Mouse (Mus musculus) kidney, adult 11 months (tissue): ENCODE measurements around the gene Anapc7.

Source experiments
- DNase-seq: peaks from one replicate; pipeline ENCODE4 v3.0.0; 2022

The Anapc7 gene

DNA sequence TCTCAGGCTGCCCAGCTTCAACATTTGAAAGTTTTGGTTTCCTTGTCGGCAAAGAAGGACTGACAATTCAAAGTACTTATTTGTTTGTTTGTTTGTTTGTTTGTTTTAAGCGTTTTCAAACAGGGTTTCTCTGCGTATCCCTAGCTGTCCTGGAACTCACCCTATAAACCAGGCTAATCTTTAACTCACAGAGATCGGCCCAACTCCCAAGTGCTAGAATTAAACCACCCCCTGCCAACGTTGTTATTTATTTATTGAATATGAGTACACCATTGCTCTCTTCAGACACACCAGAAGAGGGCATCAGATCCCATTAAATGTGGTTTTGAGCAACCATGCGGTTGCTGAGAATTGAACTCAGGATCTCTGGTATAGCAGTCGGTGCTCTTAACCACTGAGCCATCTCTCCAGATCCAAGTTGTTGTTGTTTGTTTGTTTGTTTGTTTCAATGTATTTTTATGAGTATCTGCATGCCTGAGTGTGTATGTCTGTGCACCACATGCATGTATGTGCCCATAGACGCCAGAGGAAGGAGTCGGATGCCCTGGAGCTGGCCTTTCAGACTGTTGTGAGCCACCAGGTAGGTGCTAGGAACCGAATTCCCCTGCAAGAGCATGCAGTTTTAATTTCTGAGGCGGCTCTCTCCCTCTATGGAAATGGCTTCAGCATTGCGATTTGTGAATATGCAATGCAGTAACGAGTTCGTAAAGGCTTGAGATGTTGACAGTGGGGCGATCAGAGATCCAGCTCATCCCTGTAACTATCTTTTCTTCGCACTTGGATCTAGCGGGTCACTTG lies at the start of gene Anapc7:
Gene Anapc7, plus strand, starts transcription at position 423 of the 798 bp plus-strand sequence.
- peak; percentile 27 for DNase-seq

- peak; percentile 98 for DNase-seq
Observed at GRCm38 (mm10) chr5:122372192-122372769, 49.2 kb upstream of the Anapc7 start, which contains the start of gene Fam216a. Fam216a (minus strand) TSS chr5:122372364.

DNA sequence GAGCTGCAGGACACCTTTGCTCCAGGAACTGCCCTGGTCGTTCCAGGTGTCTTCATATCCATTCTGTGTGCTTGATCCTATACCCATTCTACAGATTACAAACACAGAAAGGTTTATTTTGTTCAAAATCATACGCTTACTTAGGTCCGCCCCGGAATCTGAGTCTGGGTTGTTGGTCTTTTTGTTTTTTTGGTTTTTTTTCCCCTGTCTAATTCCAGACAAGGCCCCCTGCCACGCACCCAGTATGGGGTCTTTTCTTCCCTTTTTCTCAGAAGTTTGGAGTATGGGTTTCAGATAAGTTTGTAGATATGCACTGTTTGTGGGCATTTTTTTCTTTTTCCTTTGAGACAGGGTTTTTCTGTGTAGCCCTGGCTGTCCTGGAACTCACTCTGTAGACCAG lies 48.6 kb upstream of the Anapc7 start:
- no peak for DNase-seq

GRCm38 (mm10) chr5:122377101-122377833 lies 44.2 kb upstream of the Anapc7 start:
- DNase-seq: no peak

DNA sequence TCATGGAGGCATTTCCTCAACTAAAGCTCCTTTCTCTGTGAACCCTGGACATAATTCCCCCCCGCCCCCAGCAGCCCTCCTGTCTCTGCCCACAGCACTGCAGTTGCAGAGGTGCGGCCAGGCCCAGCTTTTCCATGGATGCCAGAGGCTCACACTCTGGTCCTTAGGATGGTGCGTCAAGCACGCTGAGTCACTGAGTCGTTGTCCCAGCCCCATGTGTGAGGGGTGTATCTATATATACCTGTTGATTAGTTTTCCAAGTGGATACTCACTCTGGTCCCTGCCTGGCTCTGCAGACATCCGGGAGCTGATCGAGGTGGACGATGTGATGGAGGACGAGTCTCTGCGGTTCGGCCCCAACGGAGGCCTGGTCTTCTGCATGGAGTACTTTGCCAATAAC lies 43.3 kb upstream of the Anapc7 start:
- DNase-seq: no peak

- peak; percentile 65 for DNase-seq
Observed at GRCm38 (mm10) chr5:122379374-122380155, 41.9 kb upstream of the Anapc7 start.

DNA sequence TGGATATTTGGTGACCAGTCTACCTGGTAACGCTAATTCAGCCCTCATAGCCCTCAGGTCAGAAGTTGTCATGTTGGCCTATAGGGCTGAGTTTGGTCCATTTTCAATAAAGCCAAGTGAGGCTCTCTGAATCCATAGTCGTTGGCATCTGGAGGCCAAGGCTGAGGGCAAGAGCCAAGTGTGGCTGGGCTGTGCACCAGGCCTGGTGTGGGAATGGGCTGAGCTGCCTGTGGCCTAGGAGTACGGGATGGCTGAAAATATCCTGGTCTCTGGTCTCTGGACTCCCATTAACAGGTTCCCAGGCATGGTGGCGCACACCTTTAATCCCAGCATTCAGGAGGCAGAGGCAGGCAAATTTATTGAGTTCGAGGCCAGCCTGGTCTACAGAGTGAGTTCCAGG lies 31.5 kb upstream of the Anapc7 start:
- DNase-seq: no peak

GRCm38 (mm10) chr5:122390671-122391070 lies 30.8 kb upstream of the Anapc7 start:
- DNase-seq: no peak

DNA sequence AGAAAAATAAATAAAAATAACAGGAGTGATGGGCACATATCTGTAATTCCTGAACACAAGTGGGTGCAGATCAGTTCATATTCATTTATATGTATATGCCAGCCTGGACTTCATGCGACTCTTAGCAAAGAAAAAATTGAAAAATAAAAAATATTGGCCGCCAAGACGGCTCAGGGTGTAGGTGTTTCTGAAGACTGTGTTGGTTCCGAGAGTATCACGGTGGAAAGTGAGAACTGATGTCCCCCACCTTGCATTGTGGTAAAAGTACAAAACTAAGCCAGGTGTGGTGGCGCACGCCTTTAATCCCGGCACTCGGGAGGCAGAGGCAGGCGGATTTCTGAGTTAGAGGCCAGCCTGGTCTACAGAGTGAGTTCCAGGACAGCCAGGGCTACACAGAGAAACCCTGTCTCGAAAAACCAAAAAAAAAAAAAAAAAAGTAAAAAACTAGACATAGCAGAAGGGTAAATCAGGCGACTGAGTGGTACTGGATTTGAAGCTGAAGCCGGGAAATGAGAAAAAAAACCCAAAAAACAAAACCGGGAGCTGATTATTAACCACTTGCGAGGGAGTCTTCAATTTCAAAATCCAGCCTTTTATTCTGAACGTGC lies 30.2 kb upstream of the Anapc7 start:
- DNase-seq: no peak

GRCm38 (mm10) chr5:122391786-122392180 lies 29.7 kb upstream of the Anapc7 start, which contains the start of gene Arpc3:
Arpc3 (plus strand) TSS chr5:122391878.
- DNase-seq: peak; percentile 84

- DNase-seq: no peak
Observed at GRCm38 (mm10) chr5:122392227-122393004, 29.1 kb upstream of the Anapc7 start.

DNA sequence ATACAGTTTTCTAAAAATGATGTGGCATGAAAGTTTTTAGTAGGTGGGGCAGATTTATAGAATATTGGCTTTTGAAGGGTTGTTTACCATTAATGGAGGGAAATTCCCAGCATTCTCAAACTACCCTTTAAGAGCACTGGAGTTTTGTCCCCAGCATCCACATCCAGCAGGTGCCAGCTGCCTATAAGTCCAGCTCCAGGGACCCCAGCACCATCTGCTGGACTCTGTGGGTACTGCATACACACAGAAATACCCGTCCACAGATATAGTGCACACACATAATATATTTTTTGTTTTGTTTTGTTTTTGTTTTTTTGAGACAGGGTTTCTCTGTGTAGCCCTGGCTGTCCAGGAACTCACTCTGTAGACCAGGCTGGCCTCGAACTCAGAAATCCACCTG lies 27.6 kb upstream of the Anapc7 start:
- no peak for DNase-seq

GRCm38 (mm10) chr5:122396791-122397190 lies 24.7 kb upstream of the Anapc7 start:
- DNase-seq: peak; percentile 68

DNA sequence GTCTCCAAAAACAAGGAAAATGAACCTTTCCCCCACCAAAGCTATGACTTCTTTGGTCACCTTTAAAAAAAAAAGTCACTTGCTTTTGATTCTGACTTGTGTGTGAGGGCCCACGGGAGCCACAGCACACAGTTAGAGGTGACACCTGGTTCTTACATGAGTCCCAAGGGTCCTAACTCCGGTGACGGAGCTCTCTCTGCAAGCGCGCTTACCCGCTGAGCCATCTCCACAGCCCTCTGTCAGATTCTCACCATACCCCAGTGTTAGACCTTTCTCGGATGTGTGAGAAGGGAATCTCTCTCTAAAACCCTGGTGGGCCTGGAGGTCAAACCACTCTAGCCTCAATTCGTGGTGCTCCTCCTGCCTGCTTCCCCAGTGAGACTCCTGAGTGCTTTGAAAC lies 24.0 kb upstream of the Anapc7 start:
- DNase-seq: no peak

- no peak for DNase-seq
Observed at GRCm38 (mm10) chr5:122399871-122400270, 21.6 kb upstream of the Anapc7 start.

DNA sequence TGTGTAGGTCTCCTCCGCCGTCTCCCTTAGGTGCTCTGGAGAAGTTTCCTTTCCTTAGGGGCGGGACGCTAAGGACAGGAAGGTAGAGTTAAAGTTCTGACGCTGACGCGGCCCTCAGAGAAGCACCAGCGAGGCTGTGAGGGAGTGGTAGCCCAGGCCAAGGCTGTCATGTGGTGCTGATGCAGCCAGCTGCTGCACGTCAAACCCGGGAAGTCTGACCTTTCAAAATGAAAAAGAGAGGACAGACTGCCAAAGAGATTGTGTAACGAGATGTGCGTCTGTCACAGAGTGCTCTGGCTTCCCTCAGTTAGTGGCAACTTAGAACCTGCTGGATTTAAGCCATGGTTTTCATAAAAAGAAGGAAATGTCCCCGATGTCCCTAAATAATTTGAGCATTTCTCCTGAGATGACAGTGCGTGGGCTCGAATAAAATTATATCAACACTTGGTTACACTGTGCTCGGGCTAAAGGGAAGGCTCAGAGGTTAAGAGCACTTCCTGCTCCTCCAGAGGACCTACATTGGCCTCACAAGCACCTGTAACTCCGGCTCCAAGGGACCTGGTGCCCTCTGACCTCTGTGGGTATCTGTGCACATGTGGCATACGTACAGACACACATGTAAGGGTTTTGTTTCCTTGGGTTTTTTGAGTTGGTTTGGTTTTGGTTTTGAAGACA lies 20.7 kb upstream of the Anapc7 start:
- DNase-seq: peak; percentile 78

DNA sequence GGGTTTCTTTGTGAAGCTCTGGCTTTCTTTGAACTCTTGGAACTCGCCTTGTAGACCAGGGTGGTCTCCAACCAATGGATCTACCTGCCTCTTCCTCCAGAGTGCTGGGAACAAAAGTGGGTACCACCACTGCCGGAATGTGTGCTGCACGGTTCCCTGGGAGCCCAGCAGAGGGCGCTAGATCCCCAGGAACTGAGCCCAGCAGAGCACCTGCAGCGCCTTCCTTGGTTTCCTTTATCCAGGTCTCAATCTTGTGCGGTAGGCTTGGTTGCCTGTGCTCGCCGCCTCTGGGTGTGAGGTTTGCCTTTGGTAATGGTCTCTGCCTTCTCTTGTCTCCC lies 20.2 kb upstream of the Anapc7 start:
- DNase-seq: peak; percentile 56

DNA sequence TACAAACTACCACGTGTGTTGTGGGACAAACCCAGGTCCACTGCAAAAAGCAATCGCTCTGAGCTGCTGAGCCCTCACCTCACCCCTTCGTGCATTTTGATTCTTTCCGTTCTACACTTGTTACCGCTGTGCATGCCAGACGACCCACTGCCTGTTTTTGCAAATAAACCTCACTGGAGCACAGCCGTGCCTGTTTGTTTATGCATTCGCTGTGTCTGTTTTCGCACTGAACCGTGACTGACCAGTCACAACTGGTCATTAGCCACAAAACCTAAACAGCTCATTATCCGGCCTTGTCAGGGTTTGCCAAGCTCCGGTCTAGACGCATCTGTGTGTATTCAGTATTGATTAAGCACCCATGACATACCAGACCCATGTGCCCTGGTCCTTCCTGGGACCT lies 19.3 kb upstream of the Anapc7 start:
- no peak for DNase-seq

DNA sequence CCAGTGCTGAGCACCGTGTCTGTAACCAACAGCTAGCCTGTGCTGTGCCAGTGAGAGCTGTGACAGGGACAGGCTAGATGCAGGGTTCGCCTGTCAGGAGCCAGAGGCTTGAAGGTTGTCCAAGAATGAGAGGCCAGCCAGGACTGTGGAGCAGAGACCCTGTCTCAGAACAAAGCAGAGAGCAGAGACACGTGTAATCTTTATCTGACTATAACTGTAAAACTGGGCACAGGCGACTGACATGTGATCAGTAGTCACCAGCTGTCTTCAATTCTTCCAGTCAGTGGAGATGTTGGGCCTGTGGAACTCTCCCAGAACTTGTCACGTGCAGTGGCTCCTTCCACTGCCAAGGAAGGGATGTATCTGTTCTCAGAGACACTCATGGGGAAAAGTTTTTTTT lies 18.7 kb upstream of the Anapc7 start:
- DNase-seq: no peak

- no peak for DNase-seq
Observed at GRCm38 (mm10) chr5:122403362-122403761, 18.1 kb upstream of the Anapc7 start.

GRCm38 (mm10) chr5:122405537-122405936 lies 16.0 kb upstream of the Anapc7 start:
- no peak for DNase-seq
